Mouse (Mus musculus) layer of hippocampus, adult 2 months (tissue): Measurements from ENCODE around the gene Gm17521. TPM values are rescaled to one million over a fixed set of nuclear protein-coding genes. Genes with fewer than 3 reads are reported as not detected.
A peak's percentile ranks its signal among the peaks of the same experiment; 100 is the strongest.
"Not testable (repeated sequence)": the region's sequence is repeated elsewhere in the genome, so short reads cannot be mapped to it uniquely, and the experiment has no call there.

Source experiments
- DNase-seq, 2 experiments: peaks; one replicate each; pipeline ENCODE4 v3.0.0; 2022; ENCODE audit warnings: low spot score in 2 of 2
- H3K27ac ChIP-seq: fragments of 200-600 bp; 2 replicates; pipeline ENCODE4 v1.8.1; 2022
- H3K4me3 ChIP-seq: fragments of 200-600 bp; 2 replicates; pipeline ENCODE4 v1.8.1; 2022; ENCODE audit warnings: mild to moderate bottlenecking
- CTCF ChIP-seq: fragments of 200-600 bp; conservative IDR thresholded peaks from 2 replicates; pipeline ENCODE4 v1.8.1; 2022; ENCODE audit warnings: antibody characterized with exemption, mild to moderate bottlenecking, moderate library complexity
- long read RNA-seq, 2 experiments: library from polyadenylated mRNA; stranded (forward); transcript quantifications; one replicate each; pipeline ENCODE4 v2.0.0; 2021; ENCODE audit warnings: borderline mapping rate in 2 of 2
- total RNA-seq, 2 experiments: library from RNA; stranded (reverse); gene quantifications; 2 replicates each; pipeline ENCODE4 v1.2.3; 2021

Gene Gm17521
- total RNA-seq: not detected
- long read RNA-seq, experiment 1: 0 reads
- long read RNA-seq, experiment 2: 0 reads

DNA sequence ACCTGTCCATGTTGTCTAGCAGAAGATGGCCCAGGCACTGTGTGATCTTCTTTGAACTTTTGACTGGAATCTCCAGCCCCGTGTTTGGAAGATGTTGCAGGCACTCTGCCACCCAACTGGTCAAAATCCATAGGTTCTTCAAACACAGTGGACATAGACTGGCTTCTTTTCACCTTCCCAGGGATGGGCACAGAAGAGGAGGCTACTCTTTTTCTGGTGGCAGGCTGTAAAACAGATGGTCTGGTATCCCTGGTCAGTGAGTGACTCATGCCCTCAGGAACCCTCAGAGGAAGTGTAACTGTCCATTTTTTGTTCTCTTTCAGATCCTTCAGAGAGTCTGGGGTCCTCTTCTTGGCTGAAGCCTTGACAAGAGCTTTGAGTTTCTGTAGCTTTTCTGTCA lies at the start of gene Gm17521:
Gene Gm17521, minus strand, starts transcription at position 101 of the 400 bp plus-strand sequence.
- not testable (repeated sequence) for DNase-seq, H3K27ac ChIP-seq, H3K4me3 ChIP-seq

DNA sequence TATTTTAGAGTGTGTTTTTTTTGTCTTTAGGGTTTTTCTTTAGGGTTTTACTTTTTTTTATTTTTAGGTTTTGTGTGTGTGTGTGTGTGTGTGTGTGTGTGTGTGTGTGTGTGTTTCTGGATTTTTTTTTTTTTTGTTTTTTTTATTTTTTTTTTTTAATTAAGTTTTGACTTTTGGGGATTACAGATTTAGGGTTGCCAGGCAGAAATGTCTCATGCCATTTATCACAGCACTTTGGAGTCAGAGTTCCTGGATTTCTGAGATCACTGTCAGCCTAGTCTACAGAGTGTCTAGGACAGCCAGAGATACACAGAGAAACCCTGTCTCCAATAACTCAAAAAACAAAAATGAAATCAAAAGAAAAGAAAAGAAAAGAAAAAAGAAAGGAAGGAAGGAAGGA lies 14.5 kb upstream of the Gm17521 start:
- TF ChIP-seq CTCF: no peak
- DNase-seq: no peak
- no peak overlapping the region for H3K4me3 ChIP-seq
- H3K27ac ChIP-seq: no peak overlapping the region

DNA sequence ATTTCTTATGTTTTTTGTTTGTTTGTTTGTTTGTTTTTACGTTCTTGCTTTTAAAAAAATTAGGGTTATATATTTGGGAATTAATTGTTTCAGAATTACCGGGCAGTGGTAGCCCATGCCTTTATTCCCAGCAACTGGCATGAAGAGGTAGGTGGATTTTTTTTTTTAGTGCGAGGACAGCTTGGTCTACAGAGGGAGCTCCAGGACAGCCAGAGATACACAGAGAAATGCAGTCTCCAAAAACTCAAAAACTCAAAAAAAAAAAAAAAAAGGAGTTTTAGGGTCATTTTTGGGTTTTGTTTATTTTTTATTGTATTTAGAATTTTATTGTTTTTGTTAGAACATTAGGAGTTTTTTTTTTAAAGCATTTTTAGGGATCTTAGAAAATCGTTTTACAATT lies 14.0 kb upstream of the Gm17521 start:
- no peak for DNase-seq
- peak; percentile 19 for TF ChIP-seq CTCF
- no peak overlapping the region for H3K4me3 ChIP-seq
- H3K27ac ChIP-seq: no peak overlapping the region

Other genes starting within 250 kb of the Gm17521 start
- gene Cldn34c1, start 73.8 kb upstream of the Gm17521 start, total RNA-seq: 1 to 10 TPM; 4.5 to 4.7 TPM
- not detected for gene Srsx, start 192.8 kb upstream of the Gm17521 start, total RNA-seq
- gene Gm17577, start 217.2 kb upstream of the Gm17521 start, total RNA-seq: not detected